Mouse (Mus musculus): Measurements from ENCODE around the gene Gm11115. TPM values are rescaled to one million over a fixed set of nuclear protein-coding genes. Genes with fewer than 3 reads are reported as not detected.

Gene Gm11115
- not detected for polyA plus RNA-seq (2014; fragmentation: Illumina TruSeq; extraction: RNeasy Lipid Tissue Mini Kit (QIAGEN cat#74804); ENCODE audit: low read depth, low replicate concordance)

GRCm38 (mm10) chr5:88153999-88154398, at the start of gene Gm11115:
Gm11115 (minus strand) TSS chr5:88154099.

DNA sequence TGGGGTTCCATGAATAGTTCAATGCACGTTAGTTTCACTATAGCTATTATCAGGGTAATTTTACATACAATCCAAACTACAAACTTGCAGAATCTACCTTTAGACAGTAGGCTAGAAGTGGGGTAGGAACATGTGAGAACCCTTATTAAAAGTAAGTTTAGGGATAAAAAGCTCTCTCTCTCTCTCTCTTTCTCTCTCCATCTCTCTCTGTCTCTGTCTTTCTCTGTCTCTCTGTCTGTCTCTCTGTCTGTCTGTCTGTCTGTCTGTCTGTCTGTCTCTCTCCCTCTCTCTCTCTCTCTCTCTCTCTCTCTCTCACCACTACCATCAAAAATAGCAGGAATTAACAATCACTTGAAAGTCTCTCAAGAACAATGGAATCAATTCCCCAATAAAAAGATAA, 42.5 kb downstream of the Gm11115 start, which contains the start of gene Gm11116:
Gene Gm11116 (minus strand): TSS at position 101 of the 400 bp plus-strand sequence.

Other genes starting within 250 kb of the Gm11115 start
- 0.79 TPM for gene Csn3, start 228.5 kb downstream of the Gm11115 start, polyA plus RNA-seq (2014; fragmentation: Illumina TruSeq; extraction: RNeasy Lipid Tissue Mini Kit (QIAGEN cat#74804); ENCODE audit: low read depth, low replicate concordance)
- not detected for gene 2310003L06Rik, start 184.6 kb downstream of the Gm11115 start, polyA plus RNA-seq (2014; fragmentation: Illumina TruSeq; extraction: RNeasy Lipid Tissue Mini Kit (QIAGEN cat#74804); ENCODE audit: low read depth, low replicate concordance)
- not detected for gene Gm28434, start 184.6 kb downstream of the Gm11115 start, polyA plus RNA-seq (2014; fragmentation: Illumina TruSeq; extraction: RNeasy Lipid Tissue Mini Kit (QIAGEN cat#74804); ENCODE audit: low read depth, low replicate concordance)
- not detected for gene Cabs1, start 174.7 kb downstream of the Gm11115 start, polyA plus RNA-seq (2014; fragmentation: Illumina TruSeq; extraction: RNeasy Lipid Tissue Mini Kit (QIAGEN cat#74804); ENCODE audit: low read depth, low replicate concordance)
- not detected for gene Smr3a, start 151.6 kb downstream of the Gm11115 start, polyA plus RNA-seq (2014; fragmentation: Illumina TruSeq; extraction: RNeasy Lipid Tissue Mini Kit (QIAGEN cat#74804); ENCODE audit: low read depth, low replicate concordance)
- gene Smr2, start 67.5 kb downstream of the Gm11115 start, polyA plus RNA-seq (2014; fragmentation: Illumina TruSeq; extraction: RNeasy Lipid Tissue Mini Kit (QIAGEN cat#74804); ENCODE audit: low read depth, low replicate concordance): not detected
- gene Gm11116, start 42.6 kb downstream of the Gm11115 start, polyA plus RNA-seq (2014; fragmentation: Illumina TruSeq; extraction: RNeasy Lipid Tissue Mini Kit (QIAGEN cat#74804); ENCODE audit: low read depth, low replicate concordance): not detected
- gene Gm7714, start 114.8 kb upstream of the Gm11115 start, polyA plus RNA-seq (2014; fragmentation: Illumina TruSeq; extraction: RNeasy Lipid Tissue Mini Kit (QIAGEN cat#74804); ENCODE audit: low read depth, low replicate concordance): not detected
- gene Prol1, start 163.2 kb upstream of the Gm11115 start, polyA plus RNA-seq (2014; fragmentation: Illumina TruSeq; extraction: RNeasy Lipid Tissue Mini Kit (QIAGEN cat#74804); ENCODE audit: low read depth, low replicate concordance): not detected
- not detected for gene Amtn, start 222.0 kb upstream of the Gm11115 start, polyA plus RNA-seq (2014; fragmentation: Illumina TruSeq; extraction: RNeasy Lipid Tissue Mini Kit (QIAGEN cat#74804); ENCODE audit: low read depth, low replicate concordance)

Measured in sigmoid colon, adult 10 weeks (tissue).